Mouse (Mus musculus): ENCODE measurements around the gene Rai14. TPM values are rescaled to one million over a fixed set of nuclear protein-coding genes. Genes with fewer than 3 reads are reported as not detected.

The Rai14 gene
- polyA plus RNA-seq, 1 experiment, result 2.7 TPM

GRCm38 (mm10) chr15:10598259-10599225 is 115.9 kb downstream of the Rai14 start:
- no peaks in the 10 kb centered on the region for H3K27me3 ChIP-seq (ENCODE audit: control insufficient read depth, insufficient read depth, low read length)
- no peak overlapping the region for H3K4me3 ChIP-seq (replicated peaks; ENCODE audit: insufficient read depth, low read depth, low read length)
- H3K27ac ChIP-seq (ENCODE audit: insufficient read depth, low read length), result no peak overlapping the region
- TF ChIP-seq POLR2A (IDR thresholded peaks at IDR 0.05; ENCODE audit: borderline replicate concordance, insufficient read depth, low read length) (no peak), CTCF (IDR thresholded peaks at IDR 0.05; ENCODE audit: borderline replicate concordance, insufficient read depth, low read depth, low read length) (no peak)
- no peaks in the 10 kb centered on the region for H3K4me1 ChIP-seq (ENCODE audit: control insufficient read depth, insufficient read depth, low read length)
- 69% methylated on average over 16 of the region's 16 CpGs for whole genome bisulfite sequencing
- no peak for DNase-seq

- TF ChIP-seq POLR2A (IDR thresholded peaks at IDR 0.05; ENCODE audit: borderline replicate concordance, insufficient read depth, low read length) (no peak), CTCF (IDR thresholded peaks at IDR 0.05; ENCODE audit: borderline replicate concordance, insufficient read depth, low read depth, low read length) (no peak)
- no peaks in the 10 kb centered on the region for H3K4me1 ChIP-seq (ENCODE audit: control insufficient read depth, insufficient read depth, low read length)
- no peaks in the 10 kb centered on the region for H3K27me3 ChIP-seq (ENCODE audit: control insufficient read depth, insufficient read depth, low read length)
- no peak overlapping the region for H3K4me3 ChIP-seq (replicated peaks; ENCODE audit: insufficient read depth, low read depth, low read length)
- H3K27ac ChIP-seq (ENCODE audit: insufficient read depth, low read length), result no peak overlapping the region
- DNase-seq, result no peak
- WGBS, result 96% methylated on average over 9 of the region's 9 CpGs
Measured at GRCm38 (mm10) chr15:10596871-10597270, 117.6 kb downstream of the Rai14 start.

- H3K4me1 ChIP-seq (ENCODE audit: control insufficient read depth, insufficient read depth, low read length), result no peaks in the 10 kb centered on the region
- TF ChIP-seq CTCF (IDR thresholded peaks at IDR 0.05; ENCODE audit: borderline replicate concordance, insufficient read depth, low read depth, low read length), result no peak
- TF ChIP-seq POLR2A (IDR thresholded peaks at IDR 0.05; ENCODE audit: borderline replicate concordance, insufficient read depth, low read length), result no peak
- WGBS, result 88% methylated on average over 6 of the region's 6 CpGs
Measured at GRCm38 (mm10) chr15:10595408-10595807, 119.0 kb downstream of the Rai14 start.

GRCm38 (mm10) chr15:10594910-10595309 is 119.5 kb downstream of the Rai14 start:
- H3K4me1 ChIP-seq (ENCODE audit: control insufficient read depth, insufficient read depth, low read length), result no peaks in the 10 kb centered on the region
- TF ChIP-seq CTCF (IDR thresholded peaks at IDR 0.05; ENCODE audit: borderline replicate concordance, insufficient read depth, low read depth, low read length), result no peak
- no peak for TF ChIP-seq POLR2A (IDR thresholded peaks at IDR 0.05; ENCODE audit: borderline replicate concordance, insufficient read depth, low read length)
- H3K4me3 ChIP-seq (replicated peaks; ENCODE audit: insufficient read depth, low read depth, low read length), result no peak overlapping the region
- H3K27ac ChIP-seq (ENCODE audit: insufficient read depth, low read length), result no peak overlapping the region
- no peaks in the 10 kb centered on the region for H3K27me3 ChIP-seq (ENCODE audit: control insufficient read depth, insufficient read depth, low read length)
- DNase-seq, result no peak
- 91% methylated on average over 10 of the region's 10 CpGs for WGBS

More at GRCm38 (mm10) chr15:10595408-10595807, 119.0 kb downstream of the Rai14 start:
- no peak overlapping the region for H3K4me3 ChIP-seq (replicated peaks; ENCODE audit: insufficient read depth, low read depth, low read length)
- H3K27me3 ChIP-seq (ENCODE audit: control insufficient read depth, insufficient read depth, low read length), result no peaks in the 10 kb centered on the region
- no peak for DNase-seq
- no peak overlapping the region for H3K27ac ChIP-seq (ENCODE audit: insufficient read depth, low read length)

- DNase-seq, result no peak
- no peak overlapping the region for H3K4me3 ChIP-seq (replicated peaks; ENCODE audit: insufficient read depth, low read depth, low read length)
- H3K4me1 ChIP-seq (ENCODE audit: control insufficient read depth, insufficient read depth, low read length), result no peaks in the 10 kb centered on the region
- 91% methylated on average over 6 of the region's 6 CpGs for WGBS
- TF ChIP-seq CTCF (IDR thresholded peaks at IDR 0.05; ENCODE audit: borderline replicate concordance, insufficient read depth, low read depth, low read length), result no peak
- TF ChIP-seq POLR2A (IDR thresholded peaks at IDR 0.05; ENCODE audit: borderline replicate concordance, insufficient read depth, low read length), result no peak
- no peaks in the 10 kb centered on the region for H3K27me3 ChIP-seq (ENCODE audit: control insufficient read depth, insufficient read depth, low read length)
- no peak overlapping the region for H3K27ac ChIP-seq (ENCODE audit: insufficient read depth, low read length)
Measured at GRCm38 (mm10) chr15:10593094-10593493, 121.3 kb downstream of the Rai14 start.

- Histone ChIP-seq H3K4me1 (ENCODE audit: control insufficient read depth, insufficient read depth, low read length) (no peaks in the 10 kb centered on the region), H3K27me3 (ENCODE audit: control insufficient read depth, insufficient read depth, low read length) (no peaks in the 10 kb centered on the region), H3K4me3 (replicated peaks; ENCODE audit: insufficient read depth, low read depth, low read length) (no peak overlapping the region), H3K27ac (ENCODE audit: insufficient read depth, low read length) (no peak overlapping the region)
- no peak for DNase-seq
- TF ChIP-seq POLR2A (IDR thresholded peaks at IDR 0.05; ENCODE audit: borderline replicate concordance, insufficient read depth, low read length) (no peak), CTCF (IDR thresholded peaks at IDR 0.05; ENCODE audit: borderline replicate concordance, insufficient read depth, low read depth, low read length) (no peak)
- WGBS, result 89% methylated on average over 2 of the region's 2 CpGs
Measured at GRCm38 (mm10) chr15:10586565-10586964, 127.9 kb downstream of the Rai14 start.

GRCm38 (mm10) chr15:10584359-10585187 is 129.9 kb downstream of the Rai14 start:
- WGBS, result 71% methylated on average over 10 of the region's 10 CpGs
- Histone ChIP-seq H3K27me3 (ENCODE audit: control insufficient read depth, insufficient read depth, low read length) (no peaks in the 10 kb centered on the region), H3K4me1 (ENCODE audit: control insufficient read depth, insufficient read depth, low read length) (no peaks in the 10 kb centered on the region), H3K27ac (ENCODE audit: insufficient read depth, low read length) (no peak overlapping the region), H3K4me3 (replicated peaks; ENCODE audit: insufficient read depth, low read depth, low read length) (no peak overlapping the region)
- DNase-seq, result no peak
- TF ChIP-seq POLR2A (IDR thresholded peaks at IDR 0.05; ENCODE audit: borderline replicate concordance, insufficient read depth, low read length) (no peak), CTCF (IDR thresholded peaks at IDR 0.05; ENCODE audit: borderline replicate concordance, insufficient read depth, low read depth, low read length) (no peak)

Measured in cerebellum, adult 2 months (tissue).